Mouse (Mus musculus): Measurements from ENCODE around the gene Deaf1. TPM values are rescaled to one million over a fixed set of nuclear protein-coding genes. Genes with fewer than 3 reads are reported as not detected.

Deaf1 gene
- polyA plus RNA-seq, 1 experiment = 49.3 TPM

DNA sequence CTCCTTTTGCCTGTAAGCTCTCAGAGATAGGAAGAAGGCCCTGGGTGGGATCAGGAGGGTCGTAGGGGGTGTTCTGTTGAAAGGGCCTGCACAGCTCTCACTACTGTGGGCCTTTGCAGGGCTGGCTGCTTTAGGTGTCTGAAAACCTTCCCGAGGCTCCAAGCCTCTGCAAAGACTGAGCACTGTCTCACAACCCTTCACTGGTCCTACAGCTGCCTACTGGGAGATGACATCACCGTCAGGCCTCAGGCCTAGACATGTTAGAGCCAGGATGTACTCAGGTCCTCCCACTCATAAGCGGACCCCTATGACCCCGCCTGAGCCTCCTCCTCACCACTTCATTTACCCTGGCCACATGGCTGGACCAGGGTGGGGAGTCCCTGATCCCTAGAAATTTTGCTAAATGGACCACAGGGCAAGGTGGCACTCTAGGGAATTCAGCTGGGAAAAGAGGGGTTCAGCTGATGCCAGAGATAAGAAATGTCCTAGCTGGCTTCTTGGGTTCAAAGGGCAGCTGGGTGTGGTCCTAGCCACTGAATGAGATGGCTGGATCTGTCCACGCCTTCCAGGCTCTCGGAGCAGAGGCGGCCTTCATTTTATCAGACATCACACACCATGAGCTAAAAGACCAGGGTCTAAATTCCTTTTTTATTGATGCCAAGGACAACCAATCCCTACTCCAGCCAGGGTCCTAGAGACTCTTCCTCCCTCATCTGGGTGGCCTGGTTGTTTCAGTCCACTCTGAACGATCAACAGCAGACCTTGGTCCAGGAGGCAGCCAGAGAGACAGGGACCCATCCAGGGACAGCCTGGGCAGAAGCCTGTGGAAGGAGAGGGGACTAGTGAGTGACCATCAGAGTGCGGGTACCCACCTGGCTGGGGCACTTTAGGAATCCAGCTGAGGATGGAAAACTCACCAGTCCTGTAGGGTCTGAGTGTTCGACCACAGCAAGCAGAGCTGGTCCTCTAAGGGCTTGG, 49.5 kb downstream of the Deaf1 start:
- Histone ChIP-seq H3K27ac (ENCODE audit: insufficient read depth, low read length) (no peak overlapping the region), H3K27me3 (ENCODE audit: control insufficient read depth, insufficient read depth, low read length) (no peaks in the 10 kb centered on the region), H3K4me3 (replicated peaks; ENCODE audit: insufficient read depth, low read depth, low read length) (no peak overlapping the region), H3K4me1 (ENCODE audit: control insufficient read depth, insufficient read depth, low read length) (peaks cover 14% of the 10 kb centered on the region; the same call in 1 of the 2 replicates)
- WGBS = 93% methylated on average over 11 of the region's 11 CpGs
- TF ChIP-seq POLR2A (IDR thresholded peaks at IDR 0.05; ENCODE audit: borderline replicate concordance, insufficient read depth, low read length) (no peak), CTCF (IDR thresholded peaks at IDR 0.05; ENCODE audit: borderline replicate concordance, insufficient read depth, low read depth, low read length) (no peak)
- DNase-seq = no peak

DNA sequence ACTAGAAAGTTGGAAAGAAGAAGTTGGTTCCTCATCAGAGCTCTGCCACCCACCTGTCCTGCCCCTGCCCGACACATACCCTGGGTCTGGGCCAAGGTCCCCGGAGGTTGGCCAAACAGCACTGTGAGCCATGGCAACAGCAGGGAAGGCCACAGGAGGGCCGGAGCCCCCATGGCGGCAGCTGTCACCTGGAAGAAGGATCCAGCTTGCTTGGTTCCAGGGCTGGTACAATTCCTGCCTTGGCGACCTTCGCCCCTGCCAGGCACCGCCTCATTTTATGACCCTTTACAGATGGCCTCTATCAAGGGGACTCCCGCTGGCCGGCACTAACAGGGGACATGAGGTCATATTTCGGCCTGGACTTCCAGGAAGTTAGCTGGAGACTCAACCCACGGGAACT, 50.9 kb downstream of the Deaf1 start, which contains the start of gene Cdhr5:
Gene Cdhr5 (minus strand): TSS at position 241 of the 400 bp plus-strand sequence.
- H3K27ac ChIP-seq (ENCODE audit: insufficient read depth, low read length) = no peak within 1 kb of the TSS
- H3K4me1 ChIP-seq (ENCODE audit: control insufficient read depth, insufficient read depth, low read length) = peaks cover 14% of the 10 kb centered on the region; the same call in 1 of the 2 replicates
- TF ChIP-seq POLR2A (IDR thresholded peaks at IDR 0.05; ENCODE audit: borderline replicate concordance, insufficient read depth, low read length) (no peak), CTCF (IDR thresholded peaks at IDR 0.05; ENCODE audit: borderline replicate concordance, insufficient read depth, low read depth, low read length) (no peak)
- no peak within 1 kb of the TSS for H3K4me3 ChIP-seq (replicated peaks; ENCODE audit: insufficient read depth, low read depth, low read length)
- WGBS = 25% methylated on average over 11 of the region's 11 CpGs
- no peaks in the 10 kb centered on the region for H3K27me3 ChIP-seq (ENCODE audit: control insufficient read depth, insufficient read depth, low read length)
- DNase-seq = no peak

DNA sequence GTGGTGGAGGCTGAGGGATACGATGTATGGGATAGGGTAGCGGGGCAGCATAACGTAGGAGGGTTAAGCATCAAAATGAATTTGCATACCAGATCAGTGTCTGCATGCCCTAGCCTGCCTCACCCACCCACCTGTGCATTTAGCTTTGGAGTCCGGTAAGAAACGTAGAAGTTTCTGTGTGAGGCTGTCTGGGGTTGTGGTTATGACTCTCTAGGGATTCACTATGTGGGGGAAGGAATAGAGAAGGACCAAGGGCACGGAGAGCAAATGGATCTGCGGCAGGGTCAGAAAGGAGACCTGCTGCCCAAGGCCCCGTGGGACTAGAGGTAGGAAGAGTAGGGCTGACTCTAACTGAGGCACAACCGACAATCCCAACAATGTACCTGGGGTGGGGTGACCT, 52.1 kb downstream of the Deaf1 start:
- H3K4me3 ChIP-seq (replicated peaks; ENCODE audit: insufficient read depth, low read depth, low read length) = no peak overlapping the region
- TF ChIP-seq CTCF (IDR thresholded peaks at IDR 0.05; ENCODE audit: borderline replicate concordance, insufficient read depth, low read depth, low read length) = no peak
- H3K27ac ChIP-seq (ENCODE audit: insufficient read depth, low read length) = no peak overlapping the region
- H3K27me3 ChIP-seq (ENCODE audit: control insufficient read depth, insufficient read depth, low read length) = no peaks in the 10 kb centered on the region
- DNase-seq = no peak
- peaks cover 14% of the 10 kb centered on the region; the same call in 1 of the 2 replicates for H3K4me1 ChIP-seq (ENCODE audit: control insufficient read depth, insufficient read depth, low read length)
- WGBS = 91% methylated on average over 9 of the region's 9 CpGs

DNA sequence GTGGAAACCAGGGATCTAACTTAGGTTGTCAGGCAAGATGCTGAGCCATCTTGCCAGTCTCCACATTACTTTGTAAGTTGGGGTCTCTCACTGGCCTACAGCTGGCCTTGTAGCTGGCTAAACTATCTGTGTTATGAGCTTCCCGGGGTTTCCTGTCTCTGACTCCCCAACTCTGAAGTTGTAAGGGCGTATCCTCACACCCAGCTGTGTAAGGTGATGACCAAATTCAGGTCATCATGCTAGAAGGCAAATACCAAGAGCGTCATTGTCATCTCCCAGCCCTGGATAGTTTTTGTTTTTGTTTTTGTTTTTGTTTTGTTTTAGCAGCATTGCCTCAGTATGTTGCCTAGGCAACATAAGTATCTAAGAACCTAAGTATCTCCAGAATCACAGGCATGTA, 56.9 kb downstream of the Deaf1 start:
- no peak for DNase-seq
- WGBS = 79% methylated on average over 3 of the region's 3 CpGs
- Histone ChIP-seq H3K27ac (ENCODE audit: insufficient read depth, low read length) (no peak overlapping the region), H3K4me1 (ENCODE audit: control insufficient read depth, insufficient read depth, low read length) (no peaks in the 10 kb centered on the region), H3K27me3 (ENCODE audit: control insufficient read depth, insufficient read depth, low read length) (no peaks in the 10 kb centered on the region), H3K4me3 (replicated peaks; ENCODE audit: insufficient read depth, low read depth, low read length) (no peak overlapping the region)
- TF ChIP-seq POLR2A (IDR thresholded peaks at IDR 0.05; ENCODE audit: borderline replicate concordance, insufficient read depth, low read length) = no peak
- no peak for TF ChIP-seq CTCF (IDR thresholded peaks at IDR 0.05; ENCODE audit: borderline replicate concordance, insufficient read depth, low read depth, low read length)

DNA sequence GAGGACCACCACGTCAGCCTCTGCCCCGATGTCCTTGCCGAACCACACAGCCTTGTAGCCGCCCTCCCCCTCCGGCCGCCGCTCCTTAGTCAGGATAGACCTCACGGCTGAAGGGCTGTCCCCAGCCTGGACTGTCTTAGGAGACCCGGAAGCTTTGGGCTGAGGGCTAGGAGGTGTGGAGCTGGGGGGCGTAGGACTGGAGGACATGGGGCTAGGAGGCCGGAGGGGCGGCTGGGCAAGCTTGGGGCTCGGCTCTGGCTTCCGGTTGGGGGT, 58.3 kb downstream of the Deaf1 start:
- no peak overlapping the region for H3K4me3 ChIP-seq (replicated peaks; ENCODE audit: insufficient read depth, low read depth, low read length)
- no peaks in the 10 kb centered on the region for H3K4me1 ChIP-seq (ENCODE audit: control insufficient read depth, insufficient read depth, low read length)
- no peaks in the 10 kb centered on the region for H3K27me3 ChIP-seq (ENCODE audit: control insufficient read depth, insufficient read depth, low read length)
- H3K27ac ChIP-seq (ENCODE audit: insufficient read depth, low read length) = no peak overlapping the region
- 80% methylated on average over 14 of the region's 14 CpGs for WGBS
- TF ChIP-seq POLR2A (IDR thresholded peaks at IDR 0.05; ENCODE audit: borderline replicate concordance, insufficient read depth, low read length) (no peak), CTCF (IDR thresholded peaks at IDR 0.05; ENCODE audit: borderline replicate concordance, insufficient read depth, low read depth, low read length) (no peak)
- no peak for DNase-seq

DNA sequence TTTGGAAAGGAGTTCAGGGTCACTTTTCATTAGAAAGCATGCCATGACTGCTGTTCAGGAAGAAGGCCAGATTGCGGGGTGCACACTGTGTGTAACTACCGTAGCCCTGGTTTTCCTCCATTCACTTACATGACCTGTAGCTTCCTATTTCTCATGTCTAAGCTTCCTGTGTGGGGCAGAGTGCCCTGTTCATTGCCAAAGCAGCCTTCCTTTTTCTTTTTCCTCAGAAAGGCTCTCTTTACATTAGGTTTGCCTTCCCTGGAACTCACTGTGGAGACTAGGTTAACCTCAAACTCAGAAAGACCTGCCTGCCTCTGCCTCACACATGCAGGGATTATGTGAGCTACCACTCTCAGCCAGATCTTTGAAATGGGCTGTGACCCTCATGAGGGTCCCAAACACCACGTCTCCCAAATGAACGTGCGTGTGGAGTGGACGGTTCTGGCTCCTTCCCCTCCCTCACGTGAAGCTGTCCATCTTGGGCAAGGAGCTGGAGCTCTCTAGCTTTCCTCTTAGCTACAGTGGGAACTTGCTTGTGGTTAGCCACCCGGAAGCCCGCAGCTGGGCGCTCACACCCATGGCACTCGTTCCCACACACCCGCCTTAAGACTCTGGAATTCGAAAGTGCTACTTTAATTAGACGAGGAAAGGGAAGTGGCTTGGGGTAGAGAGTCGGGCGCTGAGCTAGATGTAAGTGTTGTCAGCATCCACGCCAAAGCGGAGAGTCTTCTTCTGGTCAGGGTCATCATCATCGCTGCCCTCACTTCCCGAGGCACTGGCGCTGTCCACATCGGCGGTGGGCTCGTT, 58.8 kb downstream of the Deaf1 start:
- no peak for DNase-seq
- 80% methylated on average over 24 of the region's 24 CpGs for WGBS
- H3K4me1 ChIP-seq (ENCODE audit: control insufficient read depth, insufficient read depth, low read length) = no peaks in the 10 kb centered on the region
- no peaks in the 10 kb centered on the region for H3K27me3 ChIP-seq (ENCODE audit: control insufficient read depth, insufficient read depth, low read length)
- H3K4me3 ChIP-seq (replicated peaks; ENCODE audit: insufficient read depth, low read depth, low read length) = no peak overlapping the region
- TF ChIP-seq POLR2A (IDR thresholded peaks at IDR 0.05; ENCODE audit: borderline replicate concordance, insufficient read depth, low read length) = no peak
- TF ChIP-seq CTCF (IDR thresholded peaks at IDR 0.05; ENCODE audit: borderline replicate concordance, insufficient read depth, low read depth, low read length) = no peak
- H3K27ac ChIP-seq (ENCODE audit: insufficient read depth, low read length) = no peak overlapping the region

DNA sequence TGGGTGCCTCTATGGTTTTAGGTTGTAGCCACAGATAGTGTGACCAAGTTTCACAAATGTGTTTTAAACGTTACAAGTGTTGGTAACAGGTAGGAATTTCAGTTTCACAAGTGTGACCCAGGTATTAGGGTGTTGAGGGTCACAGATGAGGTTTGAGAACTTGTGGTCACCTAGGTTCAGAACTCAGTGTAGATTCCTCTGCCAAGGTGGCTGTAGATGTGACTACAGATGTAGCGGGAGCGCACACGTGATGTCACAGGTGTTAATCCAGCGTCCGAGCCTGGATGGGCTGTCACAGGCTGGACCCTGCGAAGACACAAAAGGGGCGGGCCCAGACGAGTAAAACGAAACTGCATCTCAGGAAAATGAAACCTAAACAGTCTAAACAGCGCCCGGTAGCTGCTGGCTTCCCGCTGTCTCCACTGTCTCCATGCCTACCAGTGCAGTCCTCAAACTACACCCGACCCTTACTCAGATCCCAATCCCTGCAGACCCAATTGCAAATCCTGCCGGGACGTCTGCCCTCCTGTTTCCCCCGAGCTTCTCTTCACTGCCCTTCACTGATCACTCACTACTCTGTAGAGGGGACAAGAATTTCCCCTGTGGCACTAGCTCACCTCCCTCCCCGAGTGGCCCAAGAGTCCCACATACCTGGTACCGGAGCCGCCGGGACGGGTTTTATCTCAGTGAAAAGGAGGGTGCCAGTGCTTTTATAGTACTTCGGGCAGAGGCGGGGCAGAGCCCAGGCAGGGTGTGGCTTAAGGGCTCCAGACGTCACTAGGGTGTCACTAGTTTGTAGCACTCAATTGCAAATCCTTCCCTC, 61.5 kb downstream of the Deaf1 start, which contains the start of gene Irf7:
Gene Irf7 (minus strand): TSS at position 743 of the 823 bp plus-strand sequence.
- H3K4me1 ChIP-seq (ENCODE audit: control insufficient read depth, insufficient read depth, low read length) = no peaks in the 10 kb centered on the region
- no peak within 1 kb of the TSS for H3K27ac ChIP-seq (ENCODE audit: insufficient read depth, low read length)
- peak in 1 of 2 experiments; percentile 47 for DNase-seq
- no peak for TF ChIP-seq CTCF (IDR thresholded peaks at IDR 0.05; ENCODE audit: borderline replicate concordance, insufficient read depth, low read depth, low read length)
- no peak for TF ChIP-seq POLR2A (IDR thresholded peaks at IDR 0.05; ENCODE audit: borderline replicate concordance, insufficient read depth, low read length)
- WGBS = 10% methylated on average over 25 of the region's 25 CpGs
- H3K4me3 ChIP-seq (replicated peaks; ENCODE audit: insufficient read depth, low read depth, low read length) = peak within 1 kb of the TSS; percentile 72
- no peaks in the 10 kb centered on the region for H3K27me3 ChIP-seq (ENCODE audit: control insufficient read depth, insufficient read depth, low read length)
